Mouse (Mus musculus) adrenal gland (tissue): ENCODE results near the gene Jag2.

ENCODE experiments used
- intact Hi-C: fragments of 180-260 bp; cut with DNase I; formaldehyde crosslinking; loops from one replicate; pipeline ENCODE4 v1.15.1; 2025
- long read RNA-seq, 2 experiments: library from polyadenylated mRNA; unstranded; transcript quantifications; one replicate each; pipeline ENCODE4 v2.0.0; 2020; ENCODE audit warnings: borderline replicate concordance in 1 of 2; ENCODE audit not compliant: insufficient replicate concordance in 1 of 2

Gene Jag2
- long read RNA-seq, experiment 1, partial matches to known transcripts: 0 of 3 reads
- long read RNA-seq, experiment 1, other reads (novel, unspliced or antisense): 3 of 3 reads
- long read RNA-seq, experiment 2, partial matches to known transcripts: 1 of 1 reads
- long read RNA-seq, experiment 2, other reads (novel, unspliced or antisense): 0 of 1 reads

GRCm38 (mm10) chr12:112929562-112930352 is at the start of gene Jag2:
Gene Jag2 (minus strand): TSS chr12:112929776.
- intact Hi-C loops: loop anchor here (5.0 kb wide), 1 partner anchor 52 kb away; no protein-coding TSS in a partner anchor

- intact Hi-C loops: no loop called here
These were observed 47.6 kb upstream of the Jag2 start for GRCm38 (mm10) chr12:112977156-112977555.

- intact Hi-C loops: no loop called here
These were observed 46.9 kb upstream of the Jag2 start, which contains the start of gene Btbd6 for GRCm38 (mm10) chr12:112976371-112977073. Gene Btbd6 (plus strand): TSS chr12:112976482.

- intact Hi-C loops: no loop called here
These were observed 45.2 kb upstream of the Jag2 start for GRCm38 (mm10) chr12:112974736-112975135.

- intact Hi-C loops: no loop called here
These were observed 40.0 kb upstream of the Jag2 start for GRCm38 (mm10) chr12:112969616-112970015.

GRCm38 (mm10) chr12:112968943-112969342 is 39.4 kb upstream of the Jag2 start:
- intact Hi-C loops: no loop called here

GRCm38 (mm10) chr12:112965783-112966182 is 36.2 kb upstream of the Jag2 start:
- intact Hi-C loops: no loop called here

GRCm38 (mm10) chr12:112961872-112962271 is 32.3 kb upstream of the Jag2 start:
- intact Hi-C loops: no loop called here

- intact Hi-C loops: no loop called here
These were observed 31.9 kb upstream of the Jag2 start for GRCm38 (mm10) chr12:112961428-112961827.

- intact Hi-C loops: loop anchor here (5.0 kb wide), 1 partner anchor 82 kb away; no protein-coding TSS in a partner anchor
These were observed 29.8 kb upstream of the Jag2 start for GRCm38 (mm10) chr12:112959421-112959820.

GRCm38 (mm10) chr12:112958303-112958702 is 28.7 kb upstream of the Jag2 start:
- intact Hi-C loops: loop anchor here (5.0 kb wide), 1 partner anchor 81 kb away; no protein-coding TSS in a partner anchor

GRCm38 (mm10) chr12:112955800-112956199 is 26.2 kb upstream of the Jag2 start:
- intact Hi-C loops: loop anchor here (5.0 kb wide), 1 partner anchor 78 kb away; no protein-coding TSS in a partner anchor

- intact Hi-C loops: no loop called here
These were observed 23.5 kb upstream of the Jag2 start for GRCm38 (mm10) chr12:112952926-112953565.

- intact Hi-C loops: no loop called here
These were observed 22.9 kb upstream of the Jag2 start for GRCm38 (mm10) chr12:112952433-112952832.

- intact Hi-C loops: no loop called here
These were observed 21.7 kb upstream of the Jag2 start for GRCm38 (mm10) chr12:112951150-112951842.

- intact Hi-C loops: no loop called here
These were observed 21.2 kb upstream of the Jag2 start for GRCm38 (mm10) chr12:112950761-112951129.

- intact Hi-C loops: no loop called here
These were observed 20.6 kb upstream of the Jag2 start for GRCm38 (mm10) chr12:112950040-112950760.

GRCm38 (mm10) chr12:112947307-112947706 is 17.7 kb upstream of the Jag2 start:
- intact Hi-C loops: no loop called here

- intact Hi-C loops: loop anchor here (5.0 kb wide), 1 partner anchor 66 kb away; no protein-coding TSS in a partner anchor
These were observed 14.1 kb upstream of the Jag2 start for GRCm38 (mm10) chr12:112943669-112944068.
